Mouse (Mus musculus): ENCODE data around the gene Scfd2.

DNA sequence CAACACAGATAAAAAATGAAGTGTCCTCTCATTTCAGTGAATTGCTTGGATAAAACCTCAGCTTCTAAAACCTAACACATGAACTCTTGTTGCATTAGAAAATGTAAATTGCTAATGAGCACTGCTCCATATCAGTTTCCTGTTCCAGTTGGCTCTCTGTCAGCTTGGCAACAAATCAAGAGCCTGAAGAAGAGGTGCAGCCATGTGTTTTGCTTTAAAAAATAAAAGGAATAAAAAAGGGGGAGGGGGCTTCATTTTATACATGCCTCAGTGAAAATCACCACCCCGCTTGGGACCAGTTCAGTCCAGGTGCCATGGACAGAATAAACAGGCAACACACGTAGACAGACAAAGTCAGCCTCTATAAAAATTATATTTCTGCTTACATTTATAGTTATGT lies 142.7 kb downstream of the Scfd2 start:
- TF ChIP-seq EP300 (IDR thresholded peaks at IDR 0.05; ENCODE audit: low read depth) (no peak), CTCF (IDR thresholded peaks at IDR 0.05; ENCODE audit: low read depth) (no peak)

All from liver, postnatal 0 days (tissue).